Mouse (Mus musculus) Muller cell, postnatal 12 days (primary cell): Measurements from ENCODE around the gene Chst3.
"Not testable (repeated sequence)": the region's sequence is repeated elsewhere in the genome, so short reads cannot be mapped to it uniquely, and the experiment has no call there.

ENCODE experiments used
- DNase-seq: peaks from one replicate; pipeline ENCODE4 v3.0.0-alpha.2; 2015; ENCODE audit errors: inconsistent ontology term

The Chst3 gene

GRCm38 (mm10) chr10:60199378-60199777, 19.7 kb downstream of the Chst3 start:
- no peak for DNase-seq

- no peak for DNase-seq
Measured at GRCm38 (mm10) chr10:60197406-60197821, 21.6 kb downstream of the Chst3 start.

- DNase-seq, result no peak
Measured at GRCm38 (mm10) chr10:60196971-60197370, 22.1 kb downstream of the Chst3 start.

GRCm38 (mm10) chr10:60195087-60195486, 24.0 kb downstream of the Chst3 start:
- DNase-seq, result peak; percentile 97

- DNase-seq, result peak; percentile 69
Measured at GRCm38 (mm10) chr10:60193532-60194423, 25.3 kb downstream of the Chst3 start.

- peak; percentile 87 for DNase-seq
Measured at GRCm38 (mm10) chr10:60191796-60192195, 27.3 kb downstream of the Chst3 start.

GRCm38 (mm10) chr10:60189534-60190186, 29.4 kb downstream of the Chst3 start:
- DNase-seq, result no peak

DNA sequence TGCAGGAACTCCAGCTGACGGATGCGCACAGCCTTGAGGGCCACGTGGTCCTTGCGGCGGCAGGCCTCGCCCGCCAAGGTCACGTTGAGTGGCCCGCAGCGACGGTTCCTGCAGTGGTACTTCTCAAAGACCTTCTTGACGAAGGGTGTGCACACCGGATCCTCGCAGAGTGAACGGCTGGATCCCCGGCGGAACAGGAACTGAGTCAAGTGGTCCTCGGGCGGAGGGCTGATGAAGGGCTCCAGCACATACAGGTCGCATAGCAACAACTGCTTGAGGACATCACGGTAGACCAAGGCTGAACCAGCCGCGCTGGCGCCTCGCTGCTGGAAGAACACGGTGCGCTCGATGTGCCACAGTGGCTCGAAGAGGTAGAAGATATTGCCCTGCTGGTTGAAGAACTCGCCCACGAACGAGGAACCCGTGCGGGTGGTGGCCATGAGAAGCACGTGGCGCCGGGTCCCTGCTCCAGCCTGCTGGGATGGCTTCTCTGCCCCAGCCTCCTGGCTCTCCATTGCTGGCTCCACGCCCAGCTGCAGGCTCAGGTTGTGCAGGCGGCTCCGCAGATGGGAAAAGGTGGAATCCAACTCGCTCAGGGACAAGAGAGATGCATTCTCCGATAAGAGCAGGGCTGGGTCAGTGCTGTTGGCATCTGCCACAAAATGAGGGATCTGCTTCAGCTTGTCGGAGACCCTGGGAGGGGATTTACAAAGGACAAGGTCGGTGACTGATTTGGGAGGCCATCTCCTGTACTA, 32.7 kb downstream of the Chst3 start:
- DNase-seq, result no peak

DNA sequence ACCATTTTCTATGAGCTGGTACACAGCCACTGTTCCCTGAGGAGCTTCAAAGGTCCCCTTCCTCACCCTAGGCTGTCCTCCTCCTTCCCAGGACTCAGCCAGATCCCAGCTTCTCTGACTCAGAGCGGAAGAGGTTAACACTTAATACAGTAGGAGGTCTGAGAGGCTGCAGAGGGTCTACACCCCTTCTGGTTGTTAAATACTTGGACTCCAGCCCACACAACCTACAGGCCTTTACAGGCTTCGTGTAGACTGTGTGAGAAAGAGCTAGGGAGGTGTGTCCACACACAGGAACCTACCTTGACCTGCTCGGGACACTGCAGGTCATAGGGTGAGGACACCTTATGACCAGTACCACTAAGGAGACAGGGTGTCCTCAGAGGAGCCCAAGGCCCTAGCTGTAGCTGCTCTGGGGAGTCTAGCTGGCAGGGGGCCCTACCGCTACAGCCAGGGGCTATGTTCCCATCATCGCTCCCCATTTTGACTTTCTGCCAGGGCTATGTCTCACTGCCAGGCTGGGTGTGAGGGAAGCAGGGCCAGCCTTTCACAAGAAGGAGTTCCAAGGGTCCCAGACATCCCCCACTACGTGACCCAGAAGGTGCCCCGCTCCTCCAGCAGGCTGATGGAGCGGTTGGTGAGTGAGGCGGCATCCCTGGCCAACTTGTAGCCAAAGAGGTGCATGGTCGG, 33.9 kb downstream of the Chst3 start:
- no peak for DNase-seq

DNA sequence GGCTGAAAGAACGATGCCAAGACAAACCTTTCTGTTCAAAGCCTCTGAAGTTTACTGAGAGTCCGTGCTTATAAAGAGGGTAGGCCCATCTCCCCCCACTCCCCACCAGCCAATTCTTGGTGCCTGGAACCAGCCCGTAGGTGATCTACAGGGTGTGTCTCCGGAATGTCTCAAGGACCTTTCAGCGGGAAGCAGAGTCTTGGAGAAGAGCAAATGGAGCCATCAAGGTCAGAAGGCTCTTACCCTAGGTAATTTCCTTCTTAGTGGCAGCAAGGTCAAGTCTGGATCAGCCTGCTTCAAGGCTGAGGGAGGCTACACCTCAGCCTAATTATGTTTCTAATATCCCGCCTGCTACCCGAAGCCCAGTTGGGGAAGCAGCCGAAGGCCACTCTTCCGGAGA, 43.8 kb downstream of the Chst3 start:
- DNase-seq, result not testable (repeated sequence)

DNA sequence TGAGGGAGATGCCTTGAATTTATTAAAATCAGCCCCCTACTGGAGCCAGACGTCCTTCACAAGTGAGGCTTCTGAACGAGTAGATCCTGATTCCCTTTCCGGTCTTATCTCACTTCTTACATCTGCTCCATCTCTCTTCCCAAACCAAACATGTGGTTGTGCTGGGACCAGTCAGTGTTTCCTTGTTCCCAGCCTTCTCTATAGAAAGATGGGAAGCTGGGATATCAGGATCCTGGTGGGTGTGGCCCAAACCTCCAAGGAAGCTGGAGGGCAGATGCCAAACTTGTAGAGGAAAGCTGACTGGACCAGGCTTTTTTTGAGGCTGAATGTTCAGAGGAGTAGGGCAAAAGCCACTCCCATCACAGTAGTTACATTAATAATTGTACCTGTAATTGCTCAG, 44.6 kb downstream of the Chst3 start:
- DNase-seq, result no peak

DNA sequence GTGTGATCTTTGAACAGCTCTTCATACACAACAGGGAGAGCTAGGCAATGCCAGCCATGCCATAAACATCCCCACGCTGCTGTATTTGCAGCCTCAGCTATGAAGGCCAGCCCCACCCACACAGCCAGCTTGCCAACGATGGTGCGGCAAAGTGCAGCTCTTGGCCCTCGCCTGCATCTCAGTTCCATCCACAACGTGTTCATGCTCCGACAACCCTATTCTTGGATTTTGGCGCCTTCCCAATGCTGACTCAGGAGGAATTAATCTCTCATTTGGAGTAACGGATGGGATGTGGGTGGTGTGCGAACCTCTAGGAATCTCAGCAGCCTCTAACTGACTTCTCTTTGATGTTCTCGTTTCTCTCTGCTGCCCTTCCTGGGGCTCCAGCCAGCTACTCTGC, 46.0 kb downstream of the Chst3 start:
- peak; percentile 94 for DNase-seq

DNA sequence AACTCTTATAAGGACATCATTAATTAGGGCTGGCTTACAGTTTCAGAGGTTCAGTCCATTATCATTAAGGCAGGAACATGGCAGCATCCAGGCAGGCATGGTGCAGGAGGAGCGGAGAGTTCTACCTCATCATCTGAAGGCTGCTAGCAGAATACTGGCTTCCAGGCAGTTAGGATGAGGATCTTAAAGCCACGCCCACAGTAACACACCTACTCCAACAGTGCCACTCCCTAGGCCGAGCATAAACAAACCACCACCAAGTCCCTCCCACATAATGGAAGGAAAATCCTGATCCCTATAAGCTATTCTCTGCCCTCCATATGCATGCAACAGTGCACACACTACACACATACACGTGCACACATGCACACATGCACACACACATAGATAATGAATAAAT, 46.8 kb downstream of the Chst3 start:
- DNase-seq, result no peak

- DNase-seq, result no peak
Measured at GRCm38 (mm10) chr10:60171368-60171767, 47.7 kb downstream of the Chst3 start.

GRCm38 (mm10) chr10:60170326-60171089, 48.6 kb downstream of the Chst3 start:
- DNase-seq, result no peak

DNA sequence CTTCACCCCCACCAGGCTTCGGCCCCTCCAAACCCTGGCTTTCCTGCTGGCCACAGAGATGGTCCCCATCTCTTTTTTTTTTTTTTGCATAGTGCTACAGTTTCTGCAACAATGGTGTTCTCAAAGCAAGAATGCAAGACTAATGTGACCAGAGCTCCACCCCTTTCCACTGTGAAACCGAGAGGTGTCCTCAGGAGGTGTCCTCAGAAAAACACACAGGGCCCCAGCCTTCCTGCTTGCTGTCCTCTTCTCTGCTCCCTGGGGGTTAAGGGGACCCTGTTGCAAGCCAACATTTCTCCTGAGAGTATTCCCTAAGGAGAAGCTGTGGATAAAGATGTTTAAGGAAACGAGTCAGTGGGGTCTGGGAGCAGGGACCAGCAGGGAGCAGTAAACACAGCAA, 50.1 kb downstream of the Chst3 start:
- DNase-seq, result no peak

GRCm38 (mm10) chr10:60168306-60168705, 50.8 kb downstream of the Chst3 start:
- DNase-seq, result no peak

GRCm38 (mm10) chr10:60166068-60166467, 53.0 kb downstream of the Chst3 start:
- DNase-seq, result no peak

- DNase-seq, result no peak
Measured at GRCm38 (mm10) chr10:60164869-60165268, 54.2 kb downstream of the Chst3 start.

GRCm38 (mm10) chr10:60162973-60163255, 56.1 kb downstream of the Chst3 start:
- no peak for DNase-seq
